Mouse (Mus musculus): ENCODE data around the gene Fhod1. TPM values are rescaled to one million over a fixed set of nuclear protein-coding genes. Genes with fewer than 3 reads are reported as not detected.

The Fhod1 gene
- polyA plus RNA-seq, 1 experiment from 2014 or later, result 8.7 TPM

GRCm38 (mm10) chr8:105345061-105345975, 2.4 kb downstream of the Fhod1 start:
- Histone ChIP-seq H3K27ac (ENCODE audit: low read length) (peak overlapping the region; percentile 87), H3K9ac (replicated peaks; ENCODE audit: low read depth) (0 out of 2 replicates have a peak overlapping the region, but pooled peaks have one; percentile 64), H3K4me3 (ENCODE audit: low read depth, low read length) (peak overlapping the region; percentile 57), H3K36me3 (ENCODE audit: insufficient read depth, low read length) (no peaks in the 10 kb centered on the region), H3K27me3 (replicated peaks; ENCODE audit: insufficient read depth, low read length) (no peaks in the 10 kb centered on the region), H3K4me2 (replicated peaks; ENCODE audit: low read depth, low read length) (peak overlapping the region; percentile 100), H3K9me3 (ENCODE audit: low read length) (no peaks in the 10 kb centered on the region), H3K4me1 (ENCODE audit: insufficient read depth, low read depth, low read length) (peaks cover 38% of the 10 kb centered on the region)
- ATAC-seq, result no peak
- TF ChIP-seq CTCF (IDR thresholded peaks at IDR 0.05) (no peak), EP300 (IDR thresholded peaks at IDR 0.05) (peak; percentile 24; the same call in 1 of the 2 replicates)
- peak; percentile 84 for DNase-seq (ENCODE audit: low spot score)
- 13% methylated on average over 7 of the region's 7 CpGs for WGBS

- DNase-seq (ENCODE audit: low spot score) (peak; percentile 84), ATAC-seq (no peak)
- Histone ChIP-seq H3K4me2 (replicated peaks; ENCODE audit: low read depth, low read length) (peak overlapping the region; percentile 100), H3K4me1 (ENCODE audit: insufficient read depth, low read depth, low read length) (peaks cover 49% of the 10 kb centered on the region), H3K9ac (replicated peaks; ENCODE audit: low read depth) (peak overlapping the region; percentile 36; the same call in 1 of the 2 replicates), H3K36me3 (ENCODE audit: insufficient read depth, low read length) (no peaks in the 10 kb centered on the region), H3K27ac (ENCODE audit: low read length) (peak overlapping the region; percentile 87), H3K4me3 (ENCODE audit: low read depth, low read length) (peak overlapping the region; percentile 57; the same call in 1 of the 2 replicates), H3K9me3 (ENCODE audit: low read length) (no peaks in the 10 kb centered on the region), H3K27me3 (replicated peaks; ENCODE audit: insufficient read depth, low read length) (no peaks in the 10 kb centered on the region)
- TF ChIP-seq EP300 (IDR thresholded peaks at IDR 0.05) (0 out of 2 replicates have a peak, but pooled peaks have one; percentile 23), CTCF (IDR thresholded peaks at IDR 0.05) (no peak)
- 23% methylated on average over 8 of the region's 8 CpGs for WGBS
These were observed 3.8 kb downstream of the Fhod1 start for GRCm38 (mm10) chr8:105343791-105344574.

- Histone ChIP-seq H3K9me3 (ENCODE audit: low read length) (no peaks in the 10 kb centered on the region), H3K27ac (ENCODE audit: low read length) (peak overlapping the region; percentile 87), H3K9ac (replicated peaks; ENCODE audit: low read depth) (no peak overlapping the region), H3K36me3 (ENCODE audit: insufficient read depth, low read length) (peaks cover 11% of the 10 kb centered on the region; the same call in 1 of the 2 replicates), H3K4me3 (ENCODE audit: low read depth, low read length) (no peak overlapping the region), H3K4me2 (replicated peaks; ENCODE audit: low read depth, low read length) (peak overlapping the region; percentile 100; the same call in 1 of the 2 replicates), H3K27me3 (replicated peaks; ENCODE audit: insufficient read depth, low read length) (no peaks in the 10 kb centered on the region), H3K4me1 (ENCODE audit: insufficient read depth, low read depth, low read length) (peaks cover 53% of the 10 kb centered on the region)
- TF ChIP-seq CTCF (IDR thresholded peaks at IDR 0.05), result no peak
- DNase-seq (ENCODE audit: low spot score) (no peak), ATAC-seq (no peak)
- 55% methylated on average over 4 of the region's 4 CpGs for WGBS
These were observed 5.0 kb downstream of the Fhod1 start for GRCm38 (mm10) chr8:105342768-105343167.

GRCm38 (mm10) chr8:105341399-105341798, 6.4 kb downstream of the Fhod1 start:
- Histone ChIP-seq H3K36me3 (ENCODE audit: insufficient read depth, low read length) (peaks cover 23% of the 10 kb centered on the region; the same call in 1 of the 2 replicates), H3K27ac (ENCODE audit: low read length) (peak overlapping the region; percentile 86), H3K4me1 (ENCODE audit: insufficient read depth, low read depth, low read length) (peaks cover 53% of the 10 kb centered on the region), H3K4me2 (replicated peaks; ENCODE audit: low read depth, low read length) (no peak overlapping the region), H3K27me3 (replicated peaks; ENCODE audit: insufficient read depth, low read length) (no peaks in the 10 kb centered on the region), H3K9me3 (ENCODE audit: low read length) (no peaks in the 10 kb centered on the region), H3K4me3 (ENCODE audit: low read depth, low read length) (no peak overlapping the region), H3K9ac (replicated peaks; ENCODE audit: low read depth) (no peak overlapping the region)
- WGBS, result 28% methylated on average over 8 of the region's 8 CpGs
- DNase-seq (ENCODE audit: low spot score), result peak; percentile 95
- TF ChIP-seq CTCF (IDR thresholded peaks at IDR 0.05), result no peak
- TF ChIP-seq EP300 (IDR thresholded peaks at IDR 0.05), result peak; percentile 90
- peak; percentile 65 for ATAC-seq

GRCm38 (mm10) chr8:105339886-105340635, 7.7 kb downstream of the Fhod1 start:
- no peaks in the 10 kb centered on the region for H3K27me3 ChIP-seq (replicated peaks; ENCODE audit: insufficient read depth, low read length)
- H3K36me3 ChIP-seq (ENCODE audit: insufficient read depth, low read length), result peaks cover 37% of the 10 kb centered on the region; the same call in 1 of the 2 replicates
- no peak overlapping the region for H3K9ac ChIP-seq (replicated peaks; ENCODE audit: low read depth)
- peak overlapping the region; percentile 36 for H3K4me2 ChIP-seq (replicated peaks; ENCODE audit: low read depth, low read length)
- DNase-seq (ENCODE audit: low spot score), result peak; percentile 90
- no peaks in the 10 kb centered on the region for H3K9me3 ChIP-seq (ENCODE audit: low read length)
- ATAC-seq, result peak; percentile 69
- H3K4me1 ChIP-seq (ENCODE audit: insufficient read depth, low read depth, low read length), result peaks cover 46% of the 10 kb centered on the region
- peak overlapping the region; percentile 86 for H3K27ac ChIP-seq (ENCODE audit: low read length)
- no peak overlapping the region for H3K4me3 ChIP-seq (ENCODE audit: low read depth, low read length)
- WGBS, result 18% methylated on average over 6 of the region's 6 CpGs
- no peak for TF ChIP-seq CTCF (IDR thresholded peaks at IDR 0.05)
- no peak; the same call in 1 of the 2 replicates for TF ChIP-seq EP300 (IDR thresholded peaks at IDR 0.05)
